Mouse (Mus musculus) MEL (cell line): Measurements from ENCODE around the gene Pla1a. TPM values are rescaled to one million over a fixed set of nuclear protein-coding genes. Genes with fewer than 3 reads are reported as not detected.

ENCODE experiments used
- DNase-seq: peaks from one replicate; pipeline ENCODE4 v3.0.0; 2011; ENCODE audit warnings: low read depth, low spot score
- H3K27ac ChIP-seq: 2 replicates; pipeline ENCODE4 v1.5.1; 2012; ENCODE audit warnings: low read depth, mild to moderate bottlenecking, control low read depth, low read length, moderate library complexity; ENCODE audit not compliant: control insufficient read depth
- H3K27me3 ChIP-seq, 2 experiments: fragments of 150-350 bp in 1 of 2; sonication (generic) in 1 of 2; 2 replicates each; pipeline ENCODE4 v1.6.1; 2012; ENCODE audit warnings: low read length in 2 of 2, mild to moderate bottlenecking in 2 of 2, improper control_type of control experiment in 1 of 2, moderate library complexity in 1 of 2; ENCODE audit not compliant: insufficient read depth in 2 of 2, control insufficient read depth in 1 of 2
- H3K36me3 ChIP-seq, 2 experiments: 2 replicates each; pipeline ENCODE4 v1.6.1; 2012 to 2014; ENCODE audit warnings: low read length in 2 of 2, improper control_type of control experiment in 1 of 2, inconsistent platforms in 1 of 2, mild to moderate bottlenecking in 1 of 2; ENCODE audit not compliant: insufficient read depth in 2 of 2, control insufficient read depth in 1 of 2
- H3K4me1 ChIP-seq, 2 experiments: fragments of 150-350 bp in 1 of 2; sonication (generic) in 1 of 2; 2 replicates each; pipeline ENCODE4 v1.6.1; 2012; ENCODE audit warnings: low read length in 2 of 2, improper control_type of control experiment in 1 of 2, mild to moderate bottlenecking in 1 of 2; ENCODE audit not compliant: insufficient read depth in 2 of 2, control insufficient read depth in 1 of 2
- H3K4me3 ChIP-seq, 2 experiments: fragments of 150-350 bp in 1 of 2; sonication (generic) in 1 of 2; 2 replicates each; pipeline ENCODE4 v1.5.1; 2012; ENCODE audit warnings: low read depth in 2 of 2, low read length in 2 of 2, mild to moderate bottlenecking in 2 of 2, moderate library complexity in 2 of 2, control low read depth in 1 of 2, improper control_type of control experiment in 1 of 2; ENCODE audit not compliant: control insufficient read depth in 1 of 2, insufficient read depth in 1 of 2
- H3K79me2 ChIP-seq: 2 replicates; pipeline ENCODE4 v1.6.1; 2012; ENCODE audit warnings: mild to moderate bottlenecking, low read length, moderate library complexity; ENCODE audit not compliant: control insufficient read depth, poor library complexity, insufficient read depth
- H3K9ac ChIP-seq: 2 replicates; pipeline ENCODE4 v1.6.1; 2012; ENCODE audit warnings: low read depth, mild to moderate bottlenecking, control low read depth, low read length, moderate library complexity; ENCODE audit not compliant: control insufficient read depth, poor library complexity, severe bottlenecking
- H3K9me3 ChIP-seq: fragments of 150-350 bp; sonication (generic); replicated peaks from 2 replicates; pipeline ENCODE4 v1.6.1; 2012; ENCODE audit warnings: mild to moderate bottlenecking, low read length, improper control_type of control experiment, moderate library complexity; ENCODE audit not compliant: insufficient read depth
- BHLHE40 ChIP-seq: IDR thresholded peaks from 2 replicates; pipeline ENCODE4 v1.6.1; 2012; ENCODE audit warnings: low read depth, mild to moderate bottlenecking, inconsistent platforms, low read length, improper control_type of control experiment, borderline replicate concordance
- CHD2 ChIP-seq: IDR thresholded peaks from 2 replicates; pipeline ENCODE4 v1.6.1; 2011; ENCODE audit warnings: low read length, improper control_type of control experiment
- CTCF ChIP-seq, 3 experiments: IDR thresholded peaks in 2 of 3; conservative IDR thresholded peaks in 1 of 3; 2 replicates each; pipeline ENCODE4 v1.5.1; 2011 to 2012; ENCODE audit warnings: low read length in 3 of 3, low read depth in 2 of 3, mild to moderate bottlenecking in 2 of 3, improper control_type of control experiment in 1 of 3, inconsistent platforms in 1 of 3, mixed read lengths in 1 of 3, moderate library complexity in 1 of 3; ENCODE audit not compliant: control insufficient read depth in 1 of 3, insufficient read depth in 1 of 3, poor library complexity in 1 of 3, severe bottlenecking in 1 of 3
- E2F4 ChIP-seq: IDR thresholded peaks from 2 replicates; pipeline ENCODE4 v1.6.1; 2011; ENCODE audit warnings: low read depth, low read length, improper control_type of control experiment, borderline replicate concordance
- ELF1 ChIP-seq: IDR thresholded peaks from 2 replicates; pipeline ENCODE4 v1.6.1; 2014; ENCODE audit warnings: low read depth, mild to moderate bottlenecking, inconsistent platforms, low read length, improper control_type of control experiment, moderate library complexity
- EP300 ChIP-seq, 2 experiments: IDR thresholded peaks; 2 replicates each; pipeline ENCODE4 v1.6.1; 2011; ENCODE audit warnings: improper control_type of control experiment in 2 of 2, low read length in 2 of 2, low read depth in 1 of 2, mild to moderate bottlenecking in 1 of 2
- ETS1 ChIP-seq: IDR thresholded peaks from 2 replicates; pipeline ENCODE4 v1.6.1; 2012; ENCODE audit warnings: low read depth, mild to moderate bottlenecking, inconsistent platforms, low read length, improper control_type of control experiment, moderate library complexity
- GABPA ChIP-seq: IDR thresholded peaks from 2 replicates; pipeline ENCODE4 v1.6.1; 2012; ENCODE audit warnings: low read depth, mild to moderate bottlenecking, inconsistent platforms, low read length, improper control_type of control experiment, moderate library complexity
- GATA1 ChIP-seq: IDR thresholded peaks from 2 replicates; pipeline ENCODE4 v1.6.1; 2011; ENCODE audit warnings: low read depth, low read length, improper control_type of control experiment
- HCFC1 ChIP-seq: IDR thresholded peaks from 2 replicates; pipeline ENCODE4 v1.6.1; 2012; ENCODE audit warnings: low read depth, mild to moderate bottlenecking, inconsistent platforms, low read length, improper control_type of control experiment, moderate library complexity
- JUND ChIP-seq: IDR thresholded peaks from 2 replicates; pipeline ENCODE4 v1.6.1; 2011; ENCODE audit warnings: low read depth, mild to moderate bottlenecking, improper control_type of control experiment, low read length
- MAFK ChIP-seq: IDR thresholded peaks from 2 replicates; pipeline ENCODE4 v1.6.1; 2011; ENCODE audit warnings: low read depth, mild to moderate bottlenecking, low read length, improper control_type of control experiment, borderline replicate concordance
- MAX ChIP-seq: IDR thresholded peaks from 2 replicates; pipeline ENCODE4 v1.6.1; 2011; ENCODE audit warnings: low read length, improper control_type of control experiment
- MXI1 ChIP-seq: IDR thresholded peaks from 2 replicates; pipeline ENCODE4 v1.6.1; 2011; ENCODE audit warnings: mild to moderate bottlenecking, low read depth, low read length, improper control_type of control experiment
- MYB ChIP-seq: IDR thresholded peaks from 2 replicates; pipeline ENCODE4 v1.6.1; 2011; ENCODE audit warnings: mild to moderate bottlenecking, low read depth, low read length, improper control_type of control experiment
- MYC ChIP-seq: IDR thresholded peaks from 2 replicates; pipeline ENCODE4 v1.6.1; 2011; ENCODE audit warnings: low read depth, mild to moderate bottlenecking, low read length, improper control_type of control experiment, moderate library complexity
- NELFE ChIP-seq: IDR thresholded peaks from 2 replicates; pipeline ENCODE4 v1.6.1; 2011; ENCODE audit warnings: low read depth, low read length, improper control_type of control experiment
- POLR2A ChIP-seq, 2 experiments: IDR thresholded peaks; 2 replicates each; pipeline ENCODE4 v1.6.1; 2011 to 2012; ENCODE audit warnings: low read length in 2 of 2, mild to moderate bottlenecking in 2 of 2, control low read depth in 1 of 2, improper control_type of control experiment in 1 of 2, low read depth in 1 of 2, moderate library complexity in 1 of 2; ENCODE audit not compliant: control insufficient read depth in 1 of 2, insufficient read depth in 1 of 2, poor library complexity in 1 of 2
- POLR2AphosphoS2 ChIP-seq: IDR thresholded peaks from 2 replicates; pipeline ENCODE4 v1.6.1; 2011; ENCODE audit warnings: low read length, improper control_type of control experiment
- POLR2AphosphoS5 ChIP-seq: IDR thresholded peaks from 2 replicates; pipeline ENCODE4 v1.6.1; 2012; ENCODE audit warnings: low read depth, borderline replicate concordance, mild to moderate bottlenecking, inconsistent platforms, low read length, moderate library complexity, mixed read lengths
- RCOR1 ChIP-seq: IDR thresholded peaks from 2 replicates; pipeline ENCODE4 v1.6.1; 2012; ENCODE audit warnings: low read depth, mild to moderate bottlenecking, inconsistent platforms, low read length, improper control_type of control experiment
- SIN3A ChIP-seq: IDR thresholded peaks from 2 replicates; pipeline ENCODE4 v1.6.1; 2012; ENCODE audit warnings: low read length, improper control_type of control experiment, inconsistent platforms
- SMC3 ChIP-seq: IDR thresholded peaks from 2 replicates; pipeline ENCODE4 v1.6.1; 2011; ENCODE audit warnings: low read depth, low read length, improper control_type of control experiment
- TAL1 ChIP-seq: IDR thresholded peaks from 2 replicates; pipeline ENCODE4 v1.6.1; 2012; ENCODE audit warnings: mild to moderate bottlenecking, inconsistent platforms, low read length, moderate library complexity, mixed read lengths
- TBP ChIP-seq: IDR thresholded peaks from 2 replicates; pipeline ENCODE4 v1.8.0; 2011; ENCODE audit warnings: low read depth, low read length, improper control_type of control experiment
- TCF12 ChIP-seq: IDR thresholded peaks from 2 replicates; pipeline ENCODE4 v1.6.1; 2014; ENCODE audit warnings: low read depth, mild to moderate bottlenecking, inconsistent platforms, low read length, improper control_type of control experiment, moderate library complexity
- UBTF ChIP-seq: IDR thresholded peaks from 2 replicates; pipeline ENCODE4 v1.6.1; 2012; ENCODE audit warnings: low read depth, mild to moderate bottlenecking, inconsistent platforms, low read length, improper control_type of control experiment, moderate library complexity, borderline replicate concordance; ENCODE audit not compliant: insufficient read depth
- USF2 ChIP-seq, 2 experiments: IDR thresholded peaks; 2 replicates each; pipeline ENCODE4 v1.6.1; 2011 to 2012; ENCODE audit warnings: improper control_type of control experiment in 2 of 2, low read length in 2 of 2, borderline replicate concordance in 1 of 2, inconsistent platforms in 1 of 2, low read depth in 1 of 2, mild to moderate bottlenecking in 1 of 2; ENCODE audit not compliant: insufficient read depth in 1 of 2
- ZKSCAN1 ChIP-seq: IDR thresholded peaks from 2 replicates; pipeline ENCODE4 v1.6.1; 2012; ENCODE audit warnings: low read depth, mild to moderate bottlenecking, inconsistent platforms, low read length, improper control_type of control experiment, moderate library complexity
- ZNF384 ChIP-seq: IDR thresholded peaks from 2 replicates; pipeline ENCODE4 v1.6.1; 2012; ENCODE audit warnings: low read depth, mild to moderate bottlenecking, inconsistent platforms, low read length, improper control_type of control experiment
- polyA plus RNA-seq, 2 experiments: library from polyadenylated mRNA; stranded (reverse) in 1 of 2; unstranded in 1 of 2; fragments of >175 nt in 1 of 2; fragments of >200 nt in 1 of 2; gene quantifications; 2 replicates each; pipeline versions ENCODE4 v1.2.1 to v1.2.4; 2012; ENCODE audit warnings: low replicate concordance in 2 of 2, low read depth in 1 of 2; ENCODE audit not compliant: insufficient read length in 2 of 2, insufficient read depth in 1 of 2, missing spikeins in 1 of 2
- total RNA-seq: library from RNA; depleted of rRNA; stranded (reverse); fragments of 300-350 nt; gene quantifications from 2 replicates; pipeline ENCODE4 v1.2.3, GENCODE M21; 2012

Pla1a gene
- total and polyA plus RNA-seq, 3 experiments = 0.04 TPM; not detected in 2

- Histone ChIP-seq H3K79me2 (peaks cover 37% of the 10 kb centered on the region), H3K27me3 (no peaks in the 10 kb centered on the region), H3K9ac (peak overlapping the region; percentile 99), H3K4me3 (peak overlapping the region; percentile 79 to 100), H3K27ac (peak overlapping the region; percentile 85), H3K4me1 (peaks cover 14 to 18% of the 10 kb centered on the region in 2 experiments), H3K36me3 (peaks cover 11 to 39% of the 10 kb centered on the region in 2 experiments), H3K9me3 (no peaks in the 10 kb centered on the region)
- DNase-seq = peak; percentile 56
- TF ChIP-seq UBTF (no peak), MYB (no peak), MAFK (no peak), GATA1 (no peak), POLR2AphosphoS2 (no peak), SIN3A (no peak), NELFE (no peak)
These were observed 85.4 kb downstream of the Pla1a start for GRCm38 (mm10) chr16:38347588-38347987.

DNA sequence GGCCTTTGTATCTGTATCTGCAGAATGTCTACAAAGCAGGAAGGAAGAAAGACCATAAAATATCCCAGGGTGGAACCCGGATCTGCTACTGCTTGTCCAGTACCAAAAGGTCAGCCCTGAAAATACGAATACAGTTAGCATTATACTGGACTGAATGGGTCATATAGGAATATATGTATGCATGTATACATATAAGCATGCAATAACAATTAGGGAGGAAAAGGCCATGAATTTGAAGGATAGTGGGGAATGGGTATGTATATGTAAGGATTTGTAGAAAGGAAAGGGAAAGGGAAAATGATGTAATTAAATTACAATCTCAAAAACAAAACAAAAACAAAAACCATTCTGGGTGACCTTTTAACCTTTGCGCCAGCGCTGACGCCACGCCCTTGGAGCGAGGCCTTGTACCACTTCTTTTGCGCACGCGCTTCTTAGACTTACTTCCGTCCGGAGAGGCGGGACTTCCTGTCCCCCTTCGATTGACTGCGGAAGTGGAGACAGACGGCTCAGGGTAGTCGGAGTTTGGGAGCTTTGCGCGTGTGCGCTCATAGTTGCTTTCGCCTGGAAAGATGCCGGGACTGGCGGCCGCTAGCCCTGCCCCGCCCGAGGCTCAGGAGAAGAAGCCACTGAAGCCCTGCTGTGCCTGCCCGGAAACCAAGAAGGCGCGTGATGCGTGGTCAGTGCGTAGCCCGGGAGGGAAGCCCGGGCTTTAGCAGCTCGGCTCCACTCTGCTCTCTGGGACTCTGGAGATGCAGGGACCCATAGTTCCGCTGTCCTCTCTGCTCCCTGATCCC is 86.2 kb downstream of the Pla1a start, which contains the start of the genes Cox17 and Gm21987:
Cox17 (plus strand) TSS at position 463 of the 797 bp plus-strand sequence.
Gm21987 (plus strand) TSS at position 512 of the 797 bp plus-strand sequence.
- Histone ChIP-seq H3K27ac (peak within 1 kb of the TSS; percentile 97), H3K4me1 (peaks cover 14 to 18% of the 10 kb centered on the region in 2 experiments), H3K4me3 (peak within 1 kb of the TSS; percentile 79 to 100), H3K9me3 (no peaks in the 10 kb centered on the region), H3K36me3 (peaks cover 11 to 39% of the 10 kb centered on the region in 2 experiments), H3K79me2 (peaks cover 36% of the 10 kb centered on the region), H3K9ac (peak within 1 kb of the TSS; percentile 99), H3K27me3 (no peaks in the 10 kb centered on the region)
- peak; percentile 97 for DNase-seq
- TF ChIP-seq TBP = peak; percentile 92
- TF ChIP-seq RCOR1 = no peak
- TF ChIP-seq USF2 (IDR thresholded peaks at IDR 0.05; ENCODE audit: borderline replicate concordance in 1 of 2, insufficient read depth in 1 of 2, low read depth in 1 of 2, low read length in 2 of 2) = no peak
- TF ChIP-seq GATA1 = no peak
- no peak for TF ChIP-seq CHD2
- TF ChIP-seq SMC3 = no peak
- no peak for TF ChIP-seq BHLHE40
- peak; percentile 98 for TF ChIP-seq ELF1
- TF ChIP-seq SIN3A = peak; percentile 91
- TF ChIP-seq EP300 (IDR thresholded peaks at IDR 0.05; ENCODE audit: low read depth in 1 of 2, low read length in 2 of 2) = no peak
- TF ChIP-seq E2F4 = no peak
- no peak for TF ChIP-seq POLR2AphosphoS5
- peak; percentile 1; the same call in 1 of the 2 replicates for TF ChIP-seq ZNF384
- no peak for TF ChIP-seq GABPA
- TF ChIP-seq MXI1 = peak; percentile 85
- peak; percentile 83 for TF ChIP-seq MYC
- TF ChIP-seq ZKSCAN1 = no peak
- peak; percentile 86; the same call in 1 of the 2 replicates for TF ChIP-seq POLR2AphosphoS2
- TF ChIP-seq MAFK = no peak
- TF ChIP-seq MAX = 0 out of 2 replicates have a peak, but pooled peaks have one; percentile 24
- no peak for TF ChIP-seq CTCF (IDR thresholded peaks at IDR 0.05 in 2 of 3, conservative IDR thresholded peaks at IDR 0.05 in 1 of 3; ENCODE audit: control insufficient read depth in 1 of 3, insufficient read depth in 1 of 3, low read depth in 2 of 3, low read length in 3 of 3, poor library complexity in 1 of 3, severe bottlenecking in 1 of 3)
- no peak for TF ChIP-seq UBTF
- peak; percentile 77 to 97 for TF ChIP-seq POLR2A (IDR thresholded peaks at IDR 0.05; ENCODE audit: control insufficient read depth in 1 of 2, insufficient read depth in 1 of 2, low read depth in 1 of 2, low read length in 2 of 2, poor library complexity in 1 of 2)
- TF ChIP-seq ETS1 = peak; percentile 72
- no peak; the same call in 1 of the 2 replicates for TF ChIP-seq TCF12
- peak; percentile 91 for TF ChIP-seq HCFC1
- no peak for TF ChIP-seq TAL1
- TF ChIP-seq JUND = no peak
